Mouse (Mus musculus) lung, adult 18-20 months (tissue): ENCODE data around the gene Olfr1434.
"Not testable (repeated sequence)": the region's sequence is repeated elsewhere in the genome, so short reads cannot be mapped to it uniquely, and the experiment has no call there.

Experiments
- DNase-seq, 2 experiments: peaks; one replicate each; pipeline ENCODE4 v3.0.0; 2022; ENCODE audit warnings: mixed read lengths in 2 of 2

The Olfr1434 gene

DNA sequence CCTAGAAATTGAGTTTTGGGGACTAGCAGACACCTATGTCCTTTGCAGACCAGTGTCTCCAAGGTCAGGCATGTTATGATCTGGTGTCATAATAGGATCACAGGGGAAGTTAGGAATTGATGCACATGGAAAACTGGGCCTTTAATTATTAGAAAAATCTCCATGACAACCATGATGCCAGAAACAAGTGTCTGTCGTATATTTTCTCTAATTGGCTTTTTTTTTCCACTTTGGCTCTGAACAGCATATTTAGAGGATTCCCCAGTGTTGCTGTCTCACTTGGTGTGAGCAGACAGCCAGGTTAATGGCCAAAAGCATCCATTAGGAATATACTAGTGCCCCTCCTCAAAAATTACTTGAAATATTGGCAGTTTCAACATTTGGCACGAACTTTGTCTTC, at the start of gene Olfr1434:
Gene Olfr1434, plus strand, starts transcription at position 301 of the 400 bp plus-strand sequence.
- DNase-seq = no peak

DNA sequence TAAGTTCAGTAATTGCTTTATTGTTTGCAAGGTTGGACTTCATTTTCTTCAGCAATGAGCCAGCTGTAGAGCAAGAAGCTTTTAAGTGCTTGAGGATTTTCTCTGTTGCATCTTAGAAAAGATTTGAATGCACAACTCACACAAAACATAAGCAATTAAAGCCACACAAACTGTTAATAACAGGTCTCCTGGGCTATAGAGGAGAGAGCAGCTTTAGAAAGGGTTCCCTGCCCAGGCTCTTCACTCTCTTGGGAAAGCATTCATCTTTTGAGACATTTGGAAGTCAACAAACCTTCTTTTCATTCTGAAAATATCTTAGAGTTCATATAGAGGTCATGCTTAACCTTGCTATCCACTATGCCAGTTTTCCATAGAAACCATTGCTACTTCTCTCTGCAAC, 47.2 kb upstream of the Olfr1434 start, which contains the start of gene Olfr1432:
Gene Olfr1432, minus strand, starts transcription at position 101 of the 400 bp plus-strand sequence.
- DNase-seq = not testable (repeated sequence)

DNA sequence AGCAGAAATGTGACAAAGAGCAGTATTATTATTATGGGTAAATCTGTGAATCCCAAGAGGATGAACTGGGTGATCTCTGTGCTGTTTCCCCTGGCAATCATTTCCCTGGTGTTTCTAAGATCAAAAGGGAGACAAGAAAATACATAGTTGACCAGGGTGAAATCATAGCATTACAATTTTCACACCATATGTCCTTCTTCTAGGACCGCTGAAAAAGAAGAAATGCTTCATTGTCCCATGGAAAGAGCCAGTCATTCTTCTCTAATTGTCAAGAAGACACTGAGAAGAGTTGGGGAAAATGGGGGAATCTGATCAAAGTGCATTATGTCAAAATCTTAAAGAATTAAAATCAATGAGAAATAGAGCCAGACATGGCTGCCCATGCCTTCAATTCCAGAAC, 38.1 kb upstream of the Olfr1434 start, which contains the start of gene Olfr262:
Gene Olfr262, minus strand, starts transcription at position 101 of the 400 bp plus-strand sequence.
- no peak for DNase-seq

DNA sequence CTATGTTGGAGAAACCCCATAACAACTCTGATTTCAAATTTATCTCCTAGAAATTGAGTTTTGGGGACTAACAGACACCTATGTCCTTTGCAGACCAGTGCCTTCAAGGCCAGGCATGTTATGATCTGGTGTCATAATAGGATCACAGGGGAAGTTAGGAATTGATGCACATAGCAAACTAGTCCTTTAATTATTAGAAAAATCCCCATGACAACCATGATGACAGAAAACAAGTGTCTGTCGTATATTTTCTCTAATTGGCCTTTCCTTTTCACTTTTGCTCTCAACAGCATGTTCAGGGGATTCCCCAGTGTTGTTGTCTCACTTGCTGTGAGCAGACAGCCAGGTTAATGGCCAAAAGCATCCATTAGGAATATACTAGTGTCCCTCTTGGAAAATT, 18.9 kb upstream of the Olfr1434 start, which contains the start of gene Olfr235:
Gene Olfr235, plus strand, starts transcription at position 301 of the 400 bp plus-strand sequence.
- no peak for DNase-seq

DNA sequence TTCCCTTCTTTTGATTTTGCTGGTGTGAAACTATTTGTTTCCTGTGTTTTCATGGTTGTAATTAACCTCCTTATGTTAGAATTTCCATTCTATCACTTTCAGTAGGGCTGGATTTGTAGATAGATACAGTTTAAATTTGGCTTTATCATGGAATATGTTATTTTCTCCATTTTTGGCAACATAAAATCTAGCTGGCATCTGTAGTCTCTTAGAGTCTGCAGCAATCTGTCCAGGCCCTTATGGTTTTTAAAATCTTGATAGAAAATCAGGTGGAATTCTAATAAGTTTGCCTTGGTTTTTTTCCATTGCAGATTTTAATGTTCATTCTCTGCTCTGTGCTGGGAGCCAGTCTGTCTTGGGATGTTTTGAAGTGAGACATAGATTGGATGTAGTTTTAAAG, 13.3 kb downstream of the Olfr1434 start:
- no peak for DNase-seq

DNA sequence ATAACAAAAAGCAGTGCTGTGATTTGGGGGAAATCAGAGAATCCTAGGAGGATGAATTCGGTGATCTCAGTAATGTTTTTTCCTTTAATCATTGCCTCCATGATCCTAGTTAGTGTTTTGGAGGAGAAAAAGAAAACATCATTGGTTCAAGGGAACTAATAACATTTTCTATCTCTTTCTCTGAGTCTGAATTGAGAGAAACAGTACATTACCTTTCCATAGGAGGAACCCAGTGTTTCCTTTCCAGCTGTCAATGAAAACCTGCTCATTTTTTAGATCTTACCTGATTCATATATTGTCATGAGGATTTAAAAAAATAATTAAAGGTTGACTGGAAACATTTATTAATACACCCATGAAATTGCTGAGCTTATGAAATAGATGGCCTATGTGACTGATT, 19.4 kb downstream of the Olfr1434 start, which contains the start of gene Olfr1436:
Gene Olfr1436, minus strand, starts transcription at position 101 of the 400 bp plus-strand sequence.
- not testable (repeated sequence) for DNase-seq

DNA sequence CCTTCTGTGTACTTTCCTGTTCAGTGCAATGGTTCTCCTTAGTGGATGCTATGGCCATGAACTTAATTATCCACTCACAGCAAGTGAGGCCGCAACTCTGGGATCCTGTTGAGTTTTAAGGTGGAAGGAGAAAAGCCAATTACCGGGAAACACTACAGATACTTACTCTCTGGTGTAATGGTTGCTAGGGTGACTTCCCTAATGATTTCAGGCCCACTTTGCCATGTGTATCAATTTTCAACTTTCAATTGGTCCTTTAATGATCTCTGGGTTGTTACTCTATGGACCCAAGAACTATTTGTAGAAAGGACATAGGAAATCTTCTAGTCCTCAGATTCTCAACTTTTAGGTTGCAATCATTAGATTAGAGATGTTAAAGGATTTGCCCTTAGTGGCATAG, 45.3 kb downstream of the Olfr1434 start, which contains the start of gene Olfr1437:
Gene Olfr1437, minus strand, starts transcription at position 101 of the 400 bp plus-strand sequence.
- no peak for DNase-seq
